Mouse (Mus musculus) ovary, postnatal 36 days (tissue): ENCODE measurements at regions not wholly inside any gene's neighbourhood (a gene's known extent, or its start where the extent isn't known, plus 50 kb on each side); places are given as distances from the start of the nearest gene placed in this dataset.

ENCODE experiments used
- DNase-seq: peaks from one replicate; pipeline ENCODE4 v3.0.0; 2022; ENCODE audit warnings: low spot score, mixed read lengths

DNA sequence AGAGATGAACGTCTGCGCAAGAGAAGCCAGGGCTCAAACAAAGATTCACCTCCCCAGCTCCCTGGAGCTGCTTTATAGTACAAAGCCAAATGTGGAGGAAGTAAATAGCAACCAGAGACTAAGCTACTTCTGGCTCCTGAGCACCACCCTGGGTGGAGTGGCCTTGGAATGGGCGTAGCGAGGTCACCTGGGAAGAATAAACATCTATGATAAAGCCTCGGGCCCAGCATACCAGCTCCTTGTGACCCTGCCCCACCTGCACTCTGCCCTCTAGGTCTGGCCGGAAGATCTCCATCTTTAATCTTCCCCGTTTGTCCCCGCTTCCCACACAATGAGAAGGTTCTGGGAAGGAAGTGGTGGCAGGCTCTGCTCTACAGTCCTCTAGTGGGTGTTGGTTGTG, 61.0 kb upstream of the Ptpn3 start:
- no peak for DNase-seq

DNA sequence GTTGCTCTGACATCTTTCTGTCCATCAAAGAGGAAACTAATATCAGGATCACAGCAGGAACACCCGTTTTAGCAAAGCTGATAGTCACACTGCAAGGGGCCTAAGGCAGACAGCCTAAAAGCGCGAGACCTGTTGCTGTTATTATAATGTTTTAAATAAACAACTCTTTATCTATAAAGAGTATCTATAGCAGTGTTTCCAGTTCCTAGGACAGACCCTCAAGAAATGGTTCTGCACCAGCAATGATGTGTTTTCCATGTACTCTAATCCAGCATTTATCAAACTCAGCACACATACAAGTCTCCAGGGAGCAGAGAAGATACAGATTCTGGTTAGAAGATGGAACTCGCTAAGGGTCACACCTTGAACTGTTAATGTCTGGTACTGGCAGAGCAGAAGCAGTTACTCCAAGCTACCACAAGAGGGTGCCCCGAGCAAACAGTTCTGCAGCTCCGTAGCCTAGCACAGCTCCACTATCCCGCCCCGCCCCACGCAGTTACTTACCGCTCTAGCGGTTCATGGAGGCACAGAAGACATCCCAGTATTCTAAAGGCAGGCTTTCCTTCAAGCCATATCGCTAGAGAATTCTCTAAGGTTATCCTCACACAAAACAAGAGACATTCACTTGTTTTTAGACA, 64.2 kb upstream of the Palm2 start:
- peak; percentile 74 for DNase-seq

DNA sequence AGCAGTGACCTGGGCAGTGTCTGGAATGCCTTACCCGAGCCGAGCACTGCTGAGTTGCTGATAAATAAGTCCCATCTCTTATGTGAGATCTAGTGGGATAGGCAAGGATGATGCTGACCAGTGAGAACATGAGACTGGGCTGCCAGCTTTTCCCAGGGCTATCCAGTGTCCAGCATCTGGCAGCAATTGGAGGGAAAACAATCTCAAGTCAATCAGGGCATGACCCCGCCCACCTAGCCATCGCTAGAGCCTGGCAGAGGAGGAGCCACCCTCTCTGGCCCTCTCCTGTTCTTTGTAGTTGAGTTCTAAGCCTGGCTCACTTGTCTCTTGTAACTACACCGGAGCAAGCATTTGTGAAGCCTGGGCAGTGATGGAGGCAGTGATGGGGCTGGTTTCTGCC, 56.2 kb upstream of the Palm2 start:
- no peak for DNase-seq

DNA sequence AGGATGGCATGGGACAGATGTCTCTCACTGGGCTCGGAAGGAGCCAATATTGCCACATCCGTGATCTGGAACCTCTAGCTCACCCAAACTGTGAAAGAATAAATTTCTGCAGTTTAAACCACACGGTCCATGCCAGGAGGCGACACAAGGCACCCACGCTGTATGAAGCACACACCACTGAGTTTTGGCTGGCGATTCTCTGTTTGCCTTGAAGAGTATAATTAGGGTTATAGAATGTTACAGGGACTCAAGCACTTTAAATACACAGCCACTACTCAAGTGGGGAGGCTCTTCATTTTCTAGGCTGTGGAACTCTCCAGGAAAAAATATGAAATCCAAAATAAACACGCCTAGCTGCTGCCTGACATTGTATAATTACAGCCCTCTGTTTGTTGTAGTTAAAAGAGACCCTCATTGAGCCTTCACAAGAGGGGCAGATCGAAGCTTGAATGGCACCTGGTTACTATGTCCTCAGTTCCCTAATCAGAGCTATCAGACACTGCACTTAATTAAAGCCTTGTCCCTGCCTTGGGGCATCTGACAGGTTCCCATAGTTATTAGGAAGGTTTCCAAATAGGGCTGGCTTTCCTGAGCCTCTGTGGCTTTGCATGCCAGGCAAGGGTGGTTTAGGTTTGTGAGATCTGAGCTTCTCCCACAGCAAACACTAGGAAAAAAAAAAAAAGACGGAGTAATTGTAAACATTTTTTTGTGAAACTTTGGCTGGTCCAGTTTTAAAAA, 53.8 kb upstream of the Palm2 start:
- no peak for DNase-seq

DNA sequence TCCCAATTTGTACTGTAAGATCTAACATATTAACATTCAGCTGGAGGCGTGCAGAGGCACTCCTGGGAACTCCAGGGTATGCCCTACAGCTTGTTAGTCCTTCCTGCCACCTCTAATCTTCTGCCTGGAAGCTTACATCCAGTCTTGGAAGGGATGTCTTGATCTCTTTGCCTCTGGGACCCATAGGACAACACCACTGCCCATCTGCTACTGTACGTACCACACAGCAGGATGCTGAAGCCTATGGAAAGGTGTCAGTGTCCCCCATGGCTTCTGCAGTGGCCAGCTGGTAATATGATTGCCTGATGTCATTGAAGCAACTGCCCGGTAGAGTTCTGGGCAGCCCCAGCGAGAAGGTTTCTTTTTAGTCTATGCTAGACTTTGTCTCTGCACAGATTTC, 52.7 kb upstream of the Palm2 start:
- no peak for DNase-seq
